Mouse (Mus musculus): ENCODE measurements around the gene Ccnk. TPM values are rescaled to one million over a fixed set of nuclear protein-coding genes. Genes with fewer than 3 reads are reported as not detected.

Ccnk gene
- polyA plus RNA-seq (2014; fragmentation: Nextera tagmentation; extraction: Ambion mirVana), result 6.0 and 6.9 TPM in 2 replicates

GRCm38 (mm10) chr12:108179321-108180266 lies at the start of gene Ccnk:
Ccnk (plus strand) TSS chr12:108179579.
- under 1% methylated on average over 79 of the region's 82 CpGs for WGBS
- H3K4me1 ChIP-seq (ENCODE audit: control insufficient read depth, insufficient read depth, low read length), result peaks cover 18% of the 10 kb centered on the region
- H3K4me3 ChIP-seq (ENCODE audit: low read depth, low read length), result peak within 1 kb of the TSS; percentile 97
- peak within 1 kb of the TSS; percentile 67 for H3K27ac ChIP-seq (ENCODE audit: low read depth, low read length)
- DNase-seq (ENCODE audit: low spot score) (peak; percentile 100), ATAC-seq (ENCODE audit: insufficient read depth, low FRiP score, low TSS enrichment) (peak; percentile 98)
- H3K4me2 ChIP-seq (ENCODE audit: low read depth), result peak within 1 kb of the TSS; percentile 87
- no peaks in the 10 kb centered on the region for H3K27me3 ChIP-seq (ENCODE audit: control insufficient read depth, insufficient read depth, low read length)
- H3K9me3 ChIP-seq (ENCODE audit: control insufficient read depth, low read length), result no peaks in the 10 kb centered on the region
- H3K9ac ChIP-seq (ENCODE audit: low read length), result peak within 1 kb of the TSS; percentile 95
- H3K36me3 ChIP-seq (ENCODE audit: control insufficient read depth, insufficient read depth, low read length), result no peaks in the 10 kb centered on the region

GRCm38 (mm10) chr12:108132450-108133070 lies 46.8 kb upstream of the Ccnk start:
- H3K36me3 ChIP-seq (ENCODE audit: control insufficient read depth, insufficient read depth, low read length), result peaks cover 3% of the 10 kb centered on the region; the same call in 1 of the 2 replicates
- no peaks in the 10 kb centered on the region; the same call in 1 of the 2 replicates for H3K4me1 ChIP-seq (ENCODE audit: control insufficient read depth, insufficient read depth, low read length)
- 80% methylated on average over 8 of the region's 8 CpGs for WGBS
- H3K9ac ChIP-seq (ENCODE audit: low read length), result no peak overlapping the region
- no peak overlapping the region for H3K4me2 ChIP-seq (ENCODE audit: low read depth)
- DNase-seq (ENCODE audit: low spot score) (no peak), ATAC-seq (ENCODE audit: insufficient read depth, low FRiP score, low TSS enrichment) (no peak)
- H3K27me3 ChIP-seq (ENCODE audit: control insufficient read depth, insufficient read depth, low read length), result no peaks in the 10 kb centered on the region
- H3K9me3 ChIP-seq (ENCODE audit: control insufficient read depth, low read length), result no peaks in the 10 kb centered on the region
- no peak overlapping the region for H3K4me3 ChIP-seq (ENCODE audit: low read depth, low read length)
- no peak overlapping the region for H3K27ac ChIP-seq (ENCODE audit: low read depth, low read length)

- H3K4me1 ChIP-seq (ENCODE audit: control insufficient read depth, insufficient read depth, low read length), result no peaks in the 10 kb centered on the region; the same call in 1 of the 2 replicates
- H3K9ac ChIP-seq (ENCODE audit: low read length), result no peak overlapping the region
- H3K4me3 ChIP-seq (ENCODE audit: low read depth, low read length), result no peak overlapping the region
- 74% methylated on average over 2 of the region's 2 CpGs for WGBS
- H3K4me2 ChIP-seq (ENCODE audit: low read depth), result no peak overlapping the region
- H3K36me3 ChIP-seq (ENCODE audit: control insufficient read depth, insufficient read depth, low read length), result peaks cover 3% of the 10 kb centered on the region; the same call in 1 of the 2 replicates
- no peaks in the 10 kb centered on the region for H3K9me3 ChIP-seq (ENCODE audit: control insufficient read depth, low read length)
- H3K27ac ChIP-seq (ENCODE audit: low read depth, low read length), result no peak overlapping the region
- ATAC-seq (ENCODE audit: insufficient read depth, low FRiP score, low TSS enrichment) (no peak), DNase-seq (ENCODE audit: low spot score) (no peak)
- H3K27me3 ChIP-seq (ENCODE audit: control insufficient read depth, insufficient read depth, low read length), result no peaks in the 10 kb centered on the region
These were observed 46.2 kb upstream of the Ccnk start for GRCm38 (mm10) chr12:108133181-108133580.

GRCm38 (mm10) chr12:108135610-108136208 lies 43.7 kb upstream of the Ccnk start:
- no peak overlapping the region for H3K4me3 ChIP-seq (ENCODE audit: low read depth, low read length)
- H3K36me3 ChIP-seq (ENCODE audit: control insufficient read depth, insufficient read depth, low read length), result peaks cover 2% of the 10 kb centered on the region; the same call in 1 of the 2 replicates
- no peaks in the 10 kb centered on the region for H3K27me3 ChIP-seq (ENCODE audit: control insufficient read depth, insufficient read depth, low read length)
- no peak overlapping the region for H3K9ac ChIP-seq (ENCODE audit: low read length)
- ATAC-seq (ENCODE audit: insufficient read depth, low FRiP score, low TSS enrichment) (no peak), DNase-seq (ENCODE audit: low spot score) (no peak)
- H3K27ac ChIP-seq (ENCODE audit: low read depth, low read length), result no peak overlapping the region
- H3K9me3 ChIP-seq (ENCODE audit: control insufficient read depth, low read length), result no peaks in the 10 kb centered on the region
- no peak overlapping the region for H3K4me2 ChIP-seq (ENCODE audit: low read depth)
- 81% methylated on average over 6 of the region's 6 CpGs for WGBS
- H3K4me1 ChIP-seq (ENCODE audit: control insufficient read depth, insufficient read depth, low read length), result no peaks in the 10 kb centered on the region; the same call in 1 of the 2 replicates

- Histone ChIP-seq H3K27me3 (ENCODE audit: control insufficient read depth, insufficient read depth, low read length) (no peaks in the 10 kb centered on the region), H3K4me1 (ENCODE audit: control insufficient read depth, insufficient read depth, low read length) (no peaks in the 10 kb centered on the region), H3K9ac (ENCODE audit: low read length) (no peak overlapping the region), H3K9me3 (ENCODE audit: control insufficient read depth, low read length) (no peaks in the 10 kb centered on the region), H3K4me2 (ENCODE audit: low read depth) (no peak overlapping the region), H3K4me3 (ENCODE audit: low read depth, low read length) (no peak overlapping the region), H3K36me3 (ENCODE audit: control insufficient read depth, insufficient read depth, low read length) (0 out of 2 replicates have a peak, but pooled peaks cover 3% of the 10 kb centered on the region), H3K27ac (ENCODE audit: low read depth, low read length) (no peak overlapping the region)
- DNase-seq (ENCODE audit: low spot score) (no peak), ATAC-seq (ENCODE audit: insufficient read depth, low FRiP score, low TSS enrichment) (no peak)
- 88% methylated on average over 5 of the region's 5 CpGs for WGBS
These were observed 35.5 kb upstream of the Ccnk start for GRCm38 (mm10) chr12:108143624-108144498.

GRCm38 (mm10) chr12:108145198-108145597 lies 34.2 kb upstream of the Ccnk start:
- ATAC-seq (ENCODE audit: insufficient read depth, low FRiP score, low TSS enrichment) (no peak), DNase-seq (ENCODE audit: low spot score) (no peak)
- no peak overlapping the region for H3K4me3 ChIP-seq (ENCODE audit: low read depth, low read length)
- H3K4me1 ChIP-seq (ENCODE audit: control insufficient read depth, insufficient read depth, low read length), result no peaks in the 10 kb centered on the region
- H3K27me3 ChIP-seq (ENCODE audit: control insufficient read depth, insufficient read depth, low read length), result no peaks in the 10 kb centered on the region
- no peaks in the 10 kb centered on the region for H3K9me3 ChIP-seq (ENCODE audit: control insufficient read depth, low read length)
- no peak overlapping the region for H3K9ac ChIP-seq (ENCODE audit: low read length)
- 95% methylated on average over 3 of the region's 3 CpGs for WGBS
- H3K36me3 ChIP-seq (ENCODE audit: control insufficient read depth, insufficient read depth, low read length), result 0 out of 2 replicates have a peak, but pooled peaks cover 3% of the 10 kb centered on the region
- no peak overlapping the region for H3K4me2 ChIP-seq (ENCODE audit: low read depth)
- no peak overlapping the region for H3K27ac ChIP-seq (ENCODE audit: low read depth, low read length)

- Histone ChIP-seq H3K4me2 (ENCODE audit: low read depth) (no peak overlapping the region), H3K27ac (ENCODE audit: low read depth, low read length) (no peak overlapping the region), H3K27me3 (ENCODE audit: control insufficient read depth, insufficient read depth, low read length) (no peaks in the 10 kb centered on the region), H3K9me3 (ENCODE audit: control insufficient read depth, low read length) (no peaks in the 10 kb centered on the region), H3K4me1 (ENCODE audit: control insufficient read depth, insufficient read depth, low read length) (no peaks in the 10 kb centered on the region), H3K36me3 (ENCODE audit: control insufficient read depth, insufficient read depth, low read length) (no peaks in the 10 kb centered on the region; the same call in 1 of the 2 replicates), H3K4me3 (ENCODE audit: low read depth, low read length) (no peak overlapping the region), H3K9ac (ENCODE audit: low read length) (no peak overlapping the region)
- DNase-seq (ENCODE audit: low spot score) (no peak), ATAC-seq (ENCODE audit: insufficient read depth, low FRiP score, low TSS enrichment) (no peak)
- 91% methylated on average over 3 of the region's 3 CpGs for WGBS
These were observed 29.6 kb upstream of the Ccnk start for GRCm38 (mm10) chr12:108149764-108150163.

- DNase-seq (ENCODE audit: low spot score), result no peak
- Histone ChIP-seq H3K36me3 (ENCODE audit: control insufficient read depth, insufficient read depth, low read length) (no peaks in the 10 kb centered on the region; the same call in 1 of the 2 replicates), H3K27ac (ENCODE audit: low read depth, low read length) (no peak overlapping the region), H3K9ac (ENCODE audit: low read length) (no peak overlapping the region), H3K4me3 (ENCODE audit: low read depth, low read length) (no peak overlapping the region), H3K9me3 (ENCODE audit: control insufficient read depth, low read length) (no peaks in the 10 kb centered on the region), H3K27me3 (ENCODE audit: control insufficient read depth, insufficient read depth, low read length) (no peaks in the 10 kb centered on the region), H3K4me1 (ENCODE audit: control insufficient read depth, insufficient read depth, low read length) (no peaks in the 10 kb centered on the region), H3K4me2 (ENCODE audit: low read depth) (no peak overlapping the region)
- WGBS, result 92% methylated on average over 2 of the region's 2 CpGs
- ATAC-seq (ENCODE audit: insufficient read depth, low FRiP score, low TSS enrichment), result no peak
These were observed 26.6 kb upstream of the Ccnk start for GRCm38 (mm10) chr12:108152743-108153142.
